Mouse (Mus musculus): ENCODE measurements around the gene Nxnl2. TPM values are rescaled to one million over a fixed set of nuclear protein-coding genes. Genes with fewer than 3 reads are reported as not detected.

Nxnl2 gene
- polyA plus RNA-seq, 1 experiment, result 1.8 TPM

DNA sequence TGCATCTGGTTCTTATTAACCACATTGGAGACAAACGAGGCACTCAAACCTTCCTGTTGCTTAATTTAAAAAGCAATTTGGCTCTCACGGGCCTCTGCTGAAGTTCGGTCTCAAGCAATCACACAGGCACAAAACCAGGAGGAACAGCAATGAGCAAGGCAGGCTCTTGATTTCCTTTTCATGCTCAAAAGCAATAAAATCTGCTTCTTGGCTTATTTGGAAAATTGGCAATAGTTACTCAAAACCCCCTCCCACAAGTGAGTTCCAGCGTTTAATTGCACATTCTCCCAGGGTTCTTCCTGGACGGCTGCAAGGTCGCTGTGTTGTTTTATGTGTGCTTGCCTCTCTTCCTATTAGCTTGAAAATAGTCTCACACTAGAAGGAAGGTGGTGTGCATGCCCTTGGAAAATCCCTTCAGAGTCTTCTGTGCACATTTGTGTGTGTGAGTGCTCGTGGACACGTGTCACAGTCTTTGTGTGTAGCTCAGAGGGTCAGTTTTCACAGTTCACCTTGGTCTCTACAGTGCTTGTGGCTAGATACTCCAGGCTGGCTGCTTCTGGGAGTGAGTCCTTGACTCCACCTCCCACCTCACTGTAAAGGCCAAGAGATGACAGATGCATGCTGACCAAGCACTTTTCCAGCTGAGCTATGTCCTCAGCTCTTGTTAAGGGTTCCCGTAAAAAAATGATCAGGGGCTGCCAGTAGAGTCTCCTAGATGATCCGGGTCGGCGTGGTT is 50.8 kb downstream of the Nxnl2 start:
- Histone ChIP-seq H3K36me3 (ENCODE audit: control insufficient read depth, insufficient read depth, low read length) (no peaks in the 10 kb centered on the region), H3K4me1 (replicated peaks; ENCODE audit: control insufficient read depth, insufficient read depth, low read length) (no peaks in the 10 kb centered on the region), H3K27me3 (ENCODE audit: control insufficient read depth, insufficient read depth, low read length) (no peaks in the 10 kb centered on the region), H3K27ac (ENCODE audit: control insufficient read depth, insufficient read depth, low read length) (no peak overlapping the region), H3K4me3 (ENCODE audit: control insufficient read depth, insufficient read depth, low read length) (no peak overlapping the region)
- no peak for DNase-seq
- 82% methylated on average over 12 of the region's 12 CpGs for WGBS
- no peak for TF ChIP-seq CTCF (IDR thresholded peaks at IDR 0.05; ENCODE audit: borderline replicate concordance, control insufficient read depth, extremely low read depth, insufficient read depth, low read length, poor library complexity)
- TF ChIP-seq POLR2A (IDR thresholded peaks at IDR 0.05; ENCODE audit: control insufficient read depth, extremely low read depth, insufficient read depth, low read length, poor library complexity), result no peak

Other genes starting within 250 kb of the Nxnl2 start
- 29.0 and 29.5 TPM in 2 replicates for gene Spin1, start 70.1 kb upstream of the Nxnl2 start, polyA plus RNA-seq (2012; rRNA removed)
- gene S1pr3, start 237.6 kb downstream of the Nxnl2 start, polyA plus RNA-seq (2012; rRNA removed), result 16.7 and 18.1 TPM in 2 replicates

All from thymus, adult 2 months (tissue).